Mouse (Mus musculus): ENCODE measurements around the gene Fastk.

Fastk gene

GRCm38 (mm10) chr5:24389011-24389657 is 56.0 kb downstream of the Fastk start:
- no peak for DNase-seq
